Mouse (Mus musculus): ENCODE results near the gene Lrch1.

The Lrch1 gene

DNA sequence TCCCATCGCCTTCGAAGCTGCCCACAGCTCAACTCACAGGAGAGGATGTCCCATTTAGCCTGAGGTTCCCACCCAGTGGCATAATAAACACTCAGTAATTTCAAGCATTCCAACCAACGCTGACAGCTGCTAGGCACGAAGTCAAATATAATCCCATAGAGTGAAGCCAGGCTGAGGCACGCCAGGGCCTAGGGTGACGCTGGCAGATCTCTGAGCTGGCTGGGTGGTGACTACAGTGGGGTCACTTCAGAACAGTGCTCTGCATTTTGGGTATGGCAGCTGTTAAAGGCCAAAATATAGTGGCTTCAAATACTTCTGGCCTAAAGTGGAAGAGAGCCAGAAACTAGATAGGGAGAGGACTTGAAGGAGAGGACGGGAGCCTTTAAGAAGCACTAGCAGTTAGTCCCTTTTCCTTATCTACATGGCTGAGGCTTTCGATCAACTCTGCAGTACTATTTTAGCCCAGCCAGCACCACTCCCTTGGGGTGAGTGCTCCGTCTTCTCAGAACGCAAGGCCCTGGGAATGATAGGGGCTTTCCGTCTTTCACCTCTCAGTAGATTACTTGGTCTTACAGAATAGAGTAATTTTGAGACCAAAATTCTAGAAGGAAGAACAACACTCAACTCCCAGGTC, 127.4 kb downstream of the Lrch1 start:
- DNase-seq (ENCODE audit: inconsistent age in 2 of 2, low spot score in 1 of 2) = no peak

DNA sequence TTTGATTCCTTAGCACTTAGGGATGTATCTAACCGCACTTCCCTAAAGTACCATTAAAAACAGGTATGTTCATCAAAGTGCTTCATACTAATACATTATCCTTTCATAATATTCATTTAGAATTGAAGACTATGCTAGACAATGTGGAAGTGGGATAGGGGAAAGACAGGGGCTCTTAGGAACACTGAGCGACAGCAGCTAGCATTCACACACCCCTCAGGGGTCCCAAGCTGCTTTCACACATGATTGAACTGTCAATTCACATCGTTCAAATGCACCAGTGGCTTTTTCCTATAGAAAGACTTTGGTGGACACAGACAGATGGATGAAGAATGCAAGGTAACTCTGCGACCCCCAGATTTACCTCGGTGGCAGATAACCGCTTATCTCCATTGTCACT, 131.0 kb downstream of the Lrch1 start:
- no peak for DNase-seq (ENCODE audit: inconsistent age in 2 of 2, low spot score in 1 of 2)

- DNase-seq (ENCODE audit: inconsistent age in 2 of 2, low spot score in 1 of 2) = no peak
Measured at GRCm38 (mm10) chr14:74814848-74815789, 132.6 kb downstream of the Lrch1 start.

- peak in 1 of 2 experiments; percentile 44 for DNase-seq (ENCODE audit: inconsistent age in 2 of 2, low spot score in 1 of 2)
Measured at GRCm38 (mm10) chr14:74811617-74812016, 136.1 kb downstream of the Lrch1 start.

- no peak for DNase-seq (ENCODE audit: inconsistent age in 2 of 2, low spot score in 1 of 2)
Measured at GRCm38 (mm10) chr14:74801961-74802360, 145.7 kb downstream of the Lrch1 start.

- DNase-seq (ENCODE audit: inconsistent age in 2 of 2, low spot score in 1 of 2) = no peak
Measured at GRCm38 (mm10) chr14:74798063-74798890, 149.4 kb downstream of the Lrch1 start.

DNA sequence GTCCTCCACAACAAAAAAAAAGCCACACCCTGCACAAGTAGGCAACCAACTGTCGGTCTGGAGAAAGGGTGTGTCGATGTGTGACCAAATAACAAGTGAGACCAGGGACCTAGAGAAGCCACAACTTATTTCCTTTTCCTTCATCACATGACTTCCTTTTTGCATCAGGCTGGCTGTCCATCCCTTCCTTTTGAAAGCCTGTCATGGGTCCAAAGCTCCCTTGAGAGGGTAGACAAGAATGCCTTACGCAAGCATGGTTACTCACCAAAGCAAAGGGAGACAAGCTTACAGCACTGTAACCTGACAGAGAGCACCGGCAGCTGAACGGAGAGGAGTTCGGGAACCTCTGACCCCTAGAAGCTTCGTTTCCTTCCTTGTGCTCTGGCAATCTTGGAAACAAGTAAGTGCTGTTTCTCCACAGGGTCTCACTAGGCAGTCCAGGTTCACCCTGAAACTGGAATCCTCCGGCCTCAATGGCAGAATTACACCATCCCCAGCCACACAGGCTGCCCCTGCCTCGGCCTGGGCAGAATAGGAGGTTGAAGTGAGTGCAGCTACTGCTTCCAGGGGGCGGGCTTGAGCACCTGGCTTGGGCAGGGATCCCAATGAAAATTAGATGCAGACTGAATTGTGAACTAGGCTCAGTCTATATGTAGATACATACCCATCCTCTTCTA, 150.2 kb downstream of the Lrch1 start:
- no peak for DNase-seq (ENCODE audit: inconsistent age in 2 of 2, low spot score in 1 of 2)

DNA sequence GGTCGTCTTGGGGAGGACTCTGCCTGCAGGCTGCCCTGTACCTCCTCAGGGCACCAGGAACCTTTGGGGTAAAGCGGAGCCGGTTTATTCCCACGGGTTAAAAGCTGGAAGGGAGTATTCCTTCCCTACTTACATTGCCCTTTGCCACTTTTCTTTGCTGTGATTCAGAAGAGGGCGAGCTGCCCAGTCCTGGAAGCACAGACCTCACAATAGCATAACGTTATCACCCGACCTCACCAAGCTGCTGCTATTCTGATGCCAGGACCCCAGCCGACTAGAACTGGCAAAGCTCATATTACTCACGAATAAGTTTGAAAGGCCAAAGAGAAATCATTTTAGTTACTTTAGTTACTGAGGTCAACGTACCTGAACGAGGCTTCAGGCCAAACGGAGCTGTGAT, 152.7 kb downstream of the Lrch1 start:
- DNase-seq (ENCODE audit: inconsistent age in 2 of 2, low spot score in 1 of 2) = no peak

GRCm38 (mm10) chr14:74792793-74793192, 154.9 kb downstream of the Lrch1 start:
- no peak for DNase-seq (ENCODE audit: inconsistent age in 2 of 2, low spot score in 1 of 2)

GRCm38 (mm10) chr14:74790535-74790934, 157.1 kb downstream of the Lrch1 start:
- no peak for DNase-seq (ENCODE audit: inconsistent age in 2 of 2, low spot score in 1 of 2)

GRCm38 (mm10) chr14:74788766-74789165, 158.9 kb downstream of the Lrch1 start:
- DNase-seq (ENCODE audit: inconsistent age in 2 of 2, low spot score in 1 of 2) = peak in 1 of 2 experiments; percentile 44

GRCm38 (mm10) chr14:74787717-74788116, 160.0 kb downstream of the Lrch1 start:
- peak in 1 of 2 experiments; percentile 37 for DNase-seq (ENCODE audit: inconsistent age in 2 of 2, low spot score in 1 of 2)

DNA sequence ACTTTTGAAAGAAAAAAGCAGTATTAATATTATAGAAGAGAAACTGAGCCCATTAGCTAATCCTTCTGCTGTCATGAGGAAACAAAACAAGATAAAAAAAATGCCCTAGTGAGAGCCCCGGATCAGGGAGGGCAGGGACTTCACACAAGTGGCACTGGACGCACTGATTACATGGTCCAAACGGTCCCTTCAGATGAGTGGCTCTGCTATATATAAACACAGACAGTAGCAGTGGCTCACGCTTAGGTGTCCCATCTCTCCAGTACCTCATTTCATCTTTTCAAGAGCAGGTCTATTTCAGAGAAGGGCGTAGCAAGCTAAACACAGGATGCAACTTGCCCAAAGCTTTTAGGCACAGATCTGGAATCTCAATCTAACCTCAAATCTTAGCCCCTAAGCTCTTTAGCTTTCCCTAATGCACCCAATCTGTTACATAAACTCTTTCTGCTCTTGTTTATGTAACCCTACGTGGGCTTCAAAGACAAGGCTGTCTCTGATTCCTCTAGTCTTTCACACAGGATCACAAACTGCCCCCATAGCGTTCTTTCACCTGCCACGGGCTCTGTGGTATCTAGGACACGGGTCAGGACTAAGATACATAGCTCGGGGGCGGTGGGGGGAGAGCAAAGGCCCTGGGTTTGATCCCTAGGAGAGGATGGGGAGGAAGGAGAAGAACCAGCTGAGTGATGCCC, 163.3 kb downstream of the Lrch1 start:
- DNase-seq (ENCODE audit: inconsistent age in 2 of 2, low spot score in 1 of 2) = no peak

- no peak for DNase-seq (ENCODE audit: inconsistent age in 2 of 2, low spot score in 1 of 2)
Measured at GRCm38 (mm10) chr14:74774046-74774619, 173.5 kb downstream of the Lrch1 start.

DNA sequence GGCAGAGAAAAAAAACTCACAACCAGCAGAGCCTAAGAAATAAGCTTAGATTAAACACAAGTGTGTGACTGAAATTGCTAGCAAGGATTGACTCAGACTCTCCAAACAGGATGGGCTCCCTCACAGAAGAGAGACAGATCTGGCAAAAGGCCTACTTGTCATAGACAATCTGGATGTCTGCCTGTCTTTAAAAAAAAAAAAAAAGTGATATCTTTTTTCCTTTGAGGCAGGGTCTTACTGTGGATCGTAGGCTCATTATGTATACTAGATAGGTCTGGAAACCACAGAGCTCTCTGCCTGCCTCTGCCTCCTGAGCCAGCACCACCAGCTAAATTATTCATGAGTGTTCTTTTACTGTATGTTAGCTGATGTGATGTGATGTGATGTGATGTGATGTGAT, 179.8 kb downstream of the Lrch1 start:
- DNase-seq (ENCODE audit: inconsistent age in 2 of 2, low spot score in 1 of 2) = no peak

DNA sequence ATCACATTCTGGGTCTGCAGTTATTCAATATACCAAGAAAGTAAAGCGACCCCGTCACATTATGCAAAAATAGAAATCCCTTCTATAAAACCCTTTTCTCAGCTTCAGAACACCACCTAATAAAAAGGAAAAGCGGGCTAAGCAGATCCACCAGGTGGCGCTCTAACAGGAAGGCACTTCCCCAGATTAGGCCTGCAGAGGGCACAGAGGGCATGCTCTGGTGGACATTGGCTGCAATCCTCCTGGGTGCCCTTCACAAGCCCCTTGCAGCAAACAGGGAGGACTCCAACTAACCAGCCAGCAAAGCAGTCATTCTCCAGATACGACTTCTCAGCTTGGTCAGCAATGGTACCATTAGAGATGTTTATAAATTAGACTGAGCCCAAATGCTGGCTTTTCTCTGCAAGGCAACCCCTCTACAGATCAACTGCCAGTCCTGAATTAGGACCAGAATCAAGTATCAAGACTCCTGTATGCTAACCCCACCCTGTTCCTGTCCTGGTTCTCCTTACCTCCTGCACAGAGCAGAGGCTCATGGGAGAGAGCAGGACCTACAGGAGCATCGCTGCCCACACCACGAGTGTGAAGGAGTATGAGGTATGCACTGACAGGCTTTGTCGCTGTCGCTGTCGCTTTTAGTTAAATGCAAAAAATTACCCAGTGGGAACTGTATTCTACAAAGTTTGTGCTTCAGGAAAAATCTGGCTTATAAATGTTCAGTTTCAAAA, 183.3 kb downstream of the Lrch1 start:
- DNase-seq (ENCODE audit: inconsistent age in 2 of 2, low spot score in 1 of 2) = peak; percentile 72 to 93

DNA sequence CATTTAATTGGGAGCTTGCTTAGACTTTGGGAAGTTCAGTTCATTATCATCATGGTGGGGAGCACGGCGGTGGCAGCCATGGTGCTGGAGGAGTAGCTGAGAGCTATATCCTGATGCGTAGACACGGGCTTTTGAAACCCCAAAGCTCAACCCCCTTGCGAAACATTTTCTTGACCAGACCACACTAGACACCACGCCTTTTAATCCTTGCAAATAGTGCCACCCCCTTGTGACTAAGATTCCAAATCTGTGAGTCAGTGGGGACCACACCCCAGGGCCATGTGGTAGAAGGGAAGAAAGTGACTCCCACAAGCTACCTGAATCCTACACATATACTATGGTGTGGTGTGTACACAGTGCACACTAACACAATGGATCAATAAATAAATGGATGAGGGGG, 210.8 kb downstream of the Lrch1 start:
- no peak for DNase-seq (ENCODE audit: inconsistent age in 2 of 2, low spot score in 1 of 2)

- DNase-seq (ENCODE audit: inconsistent age in 2 of 2, low spot score in 1 of 2) = no peak
Measured at GRCm38 (mm10) chr14:74735471-74735870, 212.2 kb downstream of the Lrch1 start.

- DNase-seq (ENCODE audit: inconsistent age in 2 of 2, low spot score in 1 of 2) = peak in 1 of 2 experiments; percentile 69
Measured at GRCm38 (mm10) chr14:74733397-74733796, 214.3 kb downstream of the Lrch1 start.
